41 mouse cellular contexts compared by ENCODE assay signal in genomic region chr6:129565257-129565656, GRCm38 (mm10). TPM values are rescaled to one million over a fixed set of nuclear protein-coding genes. Genes with fewer than 3 reads are reported as not detected.
"Had no signal": no experiment of that assay in that cellular context is flagged by ENCODE, and none has a peak within 500 bp of the region (broad histone marks: within the 10 kb centered on the region; RNA-seq: fewer than 3 reads in every experiment).

No protein-coding gene starts in this region.

- DNase-seq: gastrocnemius, adult 2 months; gastrocnemius, postnatal 10 days; gastrocnemius, postnatal 25 days; heart, adult 11 months; heart, adult 2 months; heart, postnatal 14 days; heart, postnatal 36 days; kidney, adult 18-20 months; kidney, adult 8-10 months; kidney, postnatal 14 days; kidney, postnatal 36 days; layer of hippocampus, adult 9-11 months; layer of hippocampus, postnatal 36 days; liver had no signal

- ATAC-seq: hindbrain, embryonic 16.5 days; inflammation-experienced regulatory T-cells, adult 6 months; intestine, embryonic 15.5 days; intestine, postnatal 0 days had no signal

RNA-seq across cellular contexts. Expression of gene Klre1, which starts 12.4 kb away (rescaled TPM):
- total RNA-seq: gastrocnemius, adult 2 months; gastrocnemius, postnatal 10 days; gastrocnemius, postnatal 25 days; gastrocnemius, postnatal 4 days; heart, postnatal 14 days; heart, postnatal 36 days; layer of hippocampus, adult 18-20 months; layer of hippocampus, adult 8-10 months; layer of hippocampus, postnatal 14 days; layer of hippocampus, postnatal 36 days; left cerebral cortex, adult 18-20 months; left cerebral cortex, adult 8-10 months; left cerebral cortex, postnatal 10 days; left cerebral cortex, postnatal 36 days had no signal
- polyA plus RNA-seq: heart, embryonic 11.5 days; heart, embryonic 13.5 days; heart, embryonic 15.5 days; heart, postnatal 0 days; hindbrain, embryonic 10.5 days; hindbrain, embryonic 12.5 days; hindbrain, embryonic 14.5 days; hindbrain, embryonic 16.5 days; intestine, embryonic 15.5 days; intestine, postnatal 0 days; kidney, embryonic 14.5 days; kidney, postnatal 0 days; limb, embryonic 10.5 days; limb, embryonic 12.5 days; liver, embryonic 11.5 days had no signal

RNA-seq across cellular contexts. Expression of gene Klrd1, which starts 26.3 kb away (rescaled TPM):
- total RNA-seq: gastrocnemius, adult 2 months; gastrocnemius, postnatal 10 days; gastrocnemius, postnatal 25 days; gastrocnemius, postnatal 4 days; heart, postnatal 14 days; layer of hippocampus, adult 18-20 months; layer of hippocampus, adult 8-10 months; layer of hippocampus, postnatal 14 days; layer of hippocampus, postnatal 36 days; left cerebral cortex, adult 18-20 months; left cerebral cortex, adult 8-10 months; left cerebral cortex, postnatal 10 days had no signal
- polyA plus RNA-seq: heart, embryonic 11.5 days; heart, embryonic 13.5 days; hindbrain, embryonic 10.5 days; hindbrain, embryonic 12.5 days; hindbrain, embryonic 14.5 days; hindbrain, embryonic 16.5 days; kidney, embryonic 14.5 days; limb, embryonic 10.5 days; limb, embryonic 12.5 days; liver, embryonic 11.5 days had no signal

RNA-seq across cellular contexts. Expression of gene Tmem52b, which starts 52.9 kb away (rescaled TPM):
- total RNA-seq: gastrocnemius, adult 2 months; gastrocnemius, postnatal 10 days; gastrocnemius, postnatal 25 days; gastrocnemius, postnatal 4 days; heart, adult 2 months; heart, postnatal 14 days; heart, postnatal 36 days; layer of hippocampus, adult 18-20 months; layer of hippocampus, adult 8-10 months; layer of hippocampus, postnatal 14 days; layer of hippocampus, postnatal 36 days; left cerebral cortex, adult 18-20 months; left cerebral cortex, adult 8-10 months; left cerebral cortex, postnatal 10 days; left cerebral cortex, postnatal 36 days had no signal
- polyA plus RNA-seq: frontal cortex, adult 2 months; heart, adult 2 months; heart, embryonic 11.5 days; heart, embryonic 15.5 days; heart, postnatal 0 days; hindbrain, embryonic 10.5 days; hindbrain, embryonic 12.5 days; hindbrain, embryonic 16.5 days; inflammation-experienced regulatory T-cells, adult 6 months; large intestine, adult 2 months; limb, embryonic 10.5 days; limb, embryonic 12.5 days; limb, embryonic 14.5 days; liver, embryonic 11.5 days had no signal

RNA-seq across cellular contexts. Expression of gene Olr1, which starts 58.3 kb away (rescaled TPM):
- total RNA-seq: gastrocnemius, adult 2 months; gastrocnemius, postnatal 25 days; gastrocnemius, postnatal 4 days; layer of hippocampus, adult 18-20 months; layer of hippocampus, adult 8-10 months; layer of hippocampus, postnatal 14 days; layer of hippocampus, postnatal 36 days; left cerebral cortex, adult 18-20 months; left cerebral cortex, postnatal 10 days; left cerebral cortex, postnatal 36 days had no signal
- polyA plus RNA-seq: hindbrain, embryonic 10.5 days; hindbrain, embryonic 12.5 days; hindbrain, embryonic 14.5 days; hindbrain, embryonic 16.5 days; kidney, embryonic 14.5 days; kidney, postnatal 0 days; large intestine, adult 2 months; limb, embryonic 10.5 days; limb, embryonic 12.5 days had no signal
